Mouse (Mus musculus) midbrain, embryonic 11.5 days (tissue): ENCODE results near the gene Mta1. TPM values are rescaled to one million over a fixed set of nuclear protein-coding genes. Genes with fewer than 3 reads are reported as not detected.
A peak's percentile ranks its signal among the peaks of the same experiment; 100 is the strongest.

ENCODE experiments used
- ATAC-seq: fragments of 200-750 bp; cut with Nextera tagmentation; 2 replicates; pipeline ENCODE4 v1.8.0; 2017; ENCODE audit warnings: moderate TSS enrichment, moderate library complexity; ENCODE audit not compliant: low FRiP score
- DNase-seq: peaks from one replicate; pipeline ENCODE4 v3.0.0; 2015; ENCODE audit warnings: low spot score; ENCODE audit errors: missing footprints
- H3K27ac ChIP-seq: fragments of 300-500 bp; sonication (generic); 2 replicates; pipeline ENCODE4 v1.5.1; 2014; ENCODE audit warnings: low read depth, low read length
- H3K27me3 ChIP-seq: fragments of 300-500 bp; sonication (generic); 2 replicates; pipeline ENCODE4 v1.6.1; 2014; ENCODE audit warnings: mild to moderate bottlenecking, low read length, moderate library complexity, mixed read lengths; ENCODE audit not compliant: control insufficient read depth, insufficient read depth
- H3K36me3 ChIP-seq: fragments of 300-500 bp; sonication (generic); 2 replicates; pipeline ENCODE4 v1.6.1; 2014; ENCODE audit warnings: mild to moderate bottlenecking, low read length, moderate library complexity, mixed read lengths; ENCODE audit not compliant: control insufficient read depth, insufficient read depth
- H3K4me1 ChIP-seq: fragments of 300-500 bp; sonication (generic); 2 replicates; pipeline ENCODE4 v1.6.1; 2014; ENCODE audit warnings: low read length; ENCODE audit not compliant: control insufficient read depth, insufficient read depth
- H3K4me2 ChIP-seq: fragments of 300-500 bp; sonication (generic); 2 replicates; pipeline ENCODE4 v1.6.1; 2014; ENCODE audit warnings: mild to moderate bottlenecking, moderate library complexity
- H3K4me3 ChIP-seq: fragments of 300-500 bp; sonication (generic); 2 replicates; pipeline ENCODE4 v1.5.1; 2014; ENCODE audit warnings: low read depth, low read length
- H3K9ac ChIP-seq: fragments of 300-500 bp; sonication (generic); 2 replicates; pipeline ENCODE4 v1.6.1; 2014; ENCODE audit warnings: low read length
- H3K9me3 ChIP-seq: fragments of 300-500 bp; sonication (generic); 2 replicates; pipeline ENCODE4 v1.6.1; 2016; ENCODE audit warnings: low read length; ENCODE audit not compliant: control insufficient read depth
- WGBS: fragments of 180-500 bp; shearing (Covaris S2); extraction: QIAGEN DNeasy Blood & Tissue Kit; methylation state at CpG from one replicate; pipeline ENCODE4 v1.1.7; 2014; 5-methylcytosine and 5-hydroxymethylcytosine counted together
- polyA plus RNA-seq: library from polyadenylated mRNA; unstranded; fragments of >200 nt; fragmentation: Nextera tagmentation; extraction: Ambion mirVana; gene quantifications from 2 replicates; pipeline ENCODE4 v1.2.1, GENCODE M21; 2014

The Mta1 gene
- 19.2 and 21.4 TPM in 2 replicates for polyA plus RNA-seq

DNA sequence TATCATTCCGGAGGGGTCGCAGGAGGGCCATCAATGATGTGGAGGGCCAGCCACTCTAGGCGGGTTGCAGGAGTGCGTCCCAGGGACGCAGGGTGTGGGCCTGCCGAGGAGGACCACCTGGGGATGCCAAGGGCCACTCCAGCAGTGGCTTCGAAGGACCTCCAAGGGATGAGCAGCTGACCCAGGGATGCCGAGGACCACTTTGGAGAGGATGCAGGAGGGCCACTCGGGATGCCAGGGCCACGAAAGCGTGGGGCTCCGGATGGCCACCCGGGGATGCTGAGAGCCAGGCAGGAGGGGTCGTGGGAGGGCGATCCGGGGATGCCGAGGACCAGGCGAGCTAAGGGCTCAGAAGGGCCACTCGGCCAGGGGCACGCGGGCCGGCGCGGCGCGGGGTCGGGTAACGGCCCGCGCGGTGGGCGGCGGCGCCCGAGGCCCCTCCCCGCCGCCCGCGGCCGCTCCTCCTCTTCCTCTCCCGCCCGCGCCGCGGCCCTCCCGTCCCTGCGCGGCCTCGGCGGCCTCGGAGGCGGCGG is at the start of gene Mta1:
Gene Mta1, plus strand, starts transcription at position 530 of the 533 bp plus-strand sequence.
- H3K36me3 ChIP-seq, result no peaks in the 10 kb centered on the region
- H3K4me3 ChIP-seq, result peak within 1 kb of the TSS; percentile 99
- peaks cover 27% of the 10 kb centered on the region for H3K4me1 ChIP-seq
- ATAC-seq (peak; percentile 77), DNase-seq (peak; percentile 96)
- H3K9me3 ChIP-seq, result no peaks in the 10 kb centered on the region
- H3K9ac ChIP-seq, result peak within 1 kb of the TSS; percentile 100
- H3K4me2 ChIP-seq, result peak within 1 kb of the TSS; percentile 97
- H3K27me3 ChIP-seq, result no peaks in the 10 kb centered on the region
- peak within 1 kb of the TSS; percentile 65 for H3K27ac ChIP-seq
- WGBS, result 3% methylated on average over 21 of the region's 53 CpGs

DNA sequence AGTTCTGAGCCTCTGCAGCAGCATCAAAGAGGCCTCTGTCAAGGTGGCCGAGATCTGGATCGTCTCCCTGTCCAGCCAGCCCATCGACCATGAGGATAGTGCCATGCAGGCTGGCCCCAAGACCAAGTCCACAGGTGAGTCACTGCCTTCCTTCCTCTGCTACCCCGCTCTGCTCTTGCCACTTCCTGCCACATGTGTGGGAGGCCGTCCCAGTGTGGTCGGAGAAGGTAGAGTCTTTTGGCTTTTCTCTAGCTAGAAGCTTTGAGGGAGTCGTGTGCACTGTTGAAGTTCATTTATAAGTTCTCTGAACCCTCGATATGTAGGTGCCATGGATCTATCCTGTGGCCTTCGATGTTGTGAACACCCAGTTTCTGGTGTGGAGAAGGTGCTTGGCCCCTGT is 48.2 kb upstream of the Mta1 start:
- no peak for ATAC-seq
- DNase-seq, result no peak
- H3K4me3 ChIP-seq, result no peak overlapping the region
- no peak overlapping the region for H3K4me2 ChIP-seq
- no peaks in the 10 kb centered on the region for H3K4me1 ChIP-seq
- 92% methylated on average over 9 of the region's 9 CpGs for WGBS
- H3K9me3 ChIP-seq, result no peaks in the 10 kb centered on the region
- no peaks in the 10 kb centered on the region for H3K27me3 ChIP-seq
- H3K36me3 ChIP-seq, result peaks cover 26% of the 10 kb centered on the region
- H3K9ac ChIP-seq, result no peak overlapping the region
- H3K27ac ChIP-seq, result no peak overlapping the region

DNA sequence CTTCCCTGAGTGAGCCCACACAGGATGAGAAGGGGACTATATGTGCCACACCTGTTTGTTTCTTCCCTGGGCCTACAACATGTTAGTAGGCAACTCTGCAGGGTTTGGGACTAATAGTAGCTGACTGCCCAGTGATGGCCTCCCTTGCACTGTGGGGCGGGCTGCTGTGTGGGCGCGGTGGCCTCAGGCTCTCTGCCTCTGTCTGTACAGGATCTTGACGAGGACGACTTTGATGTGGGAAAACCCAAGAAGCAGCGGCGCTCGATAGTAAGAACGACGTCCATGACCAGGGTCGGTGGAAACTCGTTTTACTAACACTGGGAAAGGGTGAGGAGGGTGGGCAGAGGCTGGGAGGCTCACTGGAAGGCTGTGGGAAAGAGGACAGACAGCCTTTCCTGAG is 47.4 kb upstream of the Mta1 start:
- peaks cover 26% of the 10 kb centered on the region for H3K36me3 ChIP-seq
- H3K27me3 ChIP-seq, result no peaks in the 10 kb centered on the region
- H3K4me2 ChIP-seq, result no peak overlapping the region
- no peak for ATAC-seq
- 89% methylated on average over 12 of the region's 12 CpGs for WGBS
- H3K4me1 ChIP-seq, result no peaks in the 10 kb centered on the region
- no peak overlapping the region for H3K9ac ChIP-seq
- DNase-seq, result no peak
- H3K9me3 ChIP-seq, result no peaks in the 10 kb centered on the region
- H3K4me3 ChIP-seq, result no peak overlapping the region
- H3K27ac ChIP-seq, result no peak overlapping the region

DNA sequence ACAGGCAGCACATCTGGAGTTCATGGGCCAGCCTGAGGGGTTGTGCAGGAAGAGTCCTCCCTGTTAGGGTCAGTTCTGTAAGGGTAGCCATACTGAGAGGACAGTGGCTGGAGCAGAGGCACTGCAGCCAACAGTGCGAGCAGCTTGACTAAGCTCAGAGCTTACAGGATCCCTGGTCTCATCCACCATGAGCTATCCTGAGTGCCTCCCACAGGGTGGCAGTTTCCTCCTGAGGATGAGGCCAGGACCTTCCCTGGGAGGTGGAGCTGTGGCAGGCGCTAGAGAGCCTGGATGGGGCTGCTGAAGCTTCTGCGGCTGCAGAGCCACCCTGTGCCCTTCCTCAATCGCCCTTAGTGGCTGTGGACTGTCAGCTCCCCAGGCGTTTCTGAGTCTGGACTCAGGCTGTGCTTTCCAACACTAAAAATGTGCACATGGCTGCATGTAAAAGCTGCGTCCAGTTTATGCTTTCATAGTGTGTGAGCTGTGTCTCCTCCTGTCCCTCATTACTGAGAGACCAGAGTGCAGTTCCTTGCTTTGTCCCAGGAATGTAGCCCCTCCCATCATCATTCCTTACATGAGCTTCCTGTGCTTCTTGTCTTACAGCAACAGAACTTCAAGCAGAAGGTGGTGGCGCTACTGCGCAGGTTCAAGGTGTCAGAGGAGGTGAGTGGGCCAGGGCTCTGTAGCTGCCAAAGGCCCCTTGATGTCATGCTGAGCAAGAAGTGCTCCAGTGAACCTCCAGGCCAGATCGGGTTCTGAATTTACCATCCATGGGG is 46.3 kb upstream of the Mta1 start:
- WGBS, result 66% methylated on average over 9 of the region's 9 CpGs
- H3K4me1 ChIP-seq, result no peaks in the 10 kb centered on the region
- H3K27ac ChIP-seq, result no peak overlapping the region
- no peak overlapping the region for H3K4me3 ChIP-seq
- H3K9ac ChIP-seq, result no peak overlapping the region
- no peaks in the 10 kb centered on the region for H3K9me3 ChIP-seq
- ATAC-seq (no peak), DNase-seq (no peak)
- H3K27me3 ChIP-seq, result no peaks in the 10 kb centered on the region
- H3K36me3 ChIP-seq, result peaks cover 26% of the 10 kb centered on the region
- no peak overlapping the region for H3K4me2 ChIP-seq

DNA sequence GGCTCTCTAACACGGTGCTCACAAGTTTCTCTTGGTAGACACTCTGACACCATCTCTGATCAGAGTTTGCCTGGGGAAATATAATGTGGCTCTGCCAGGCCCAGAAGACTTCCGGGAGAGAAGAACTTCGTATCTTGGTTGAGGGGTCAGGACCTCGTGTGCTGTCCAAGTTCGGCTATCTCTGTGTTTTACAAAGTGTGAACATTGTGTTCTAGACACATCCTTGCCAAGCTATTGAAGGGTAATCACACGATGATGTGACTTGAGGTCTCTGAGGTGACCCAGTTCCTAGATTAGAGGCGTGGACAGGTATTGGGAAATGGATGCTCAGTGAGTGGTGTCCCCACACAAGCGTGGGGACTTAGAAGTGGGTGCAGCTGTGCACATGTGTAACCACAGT is 42.0 kb upstream of the Mta1 start:
- no peak overlapping the region for H3K4me3 ChIP-seq
- ATAC-seq (no peak), DNase-seq (no peak)
- H3K9ac ChIP-seq, result no peak overlapping the region
- no peak overlapping the region for H3K27ac ChIP-seq
- H3K4me1 ChIP-seq, result no peaks in the 10 kb centered on the region
- no peak overlapping the region for H3K4me2 ChIP-seq
- peaks cover 25% of the 10 kb centered on the region for H3K36me3 ChIP-seq
- H3K9me3 ChIP-seq, result no peaks in the 10 kb centered on the region
- 92% methylated on average over 8 of the region's 8 CpGs for WGBS
- H3K27me3 ChIP-seq, result no peaks in the 10 kb centered on the region

DNA sequence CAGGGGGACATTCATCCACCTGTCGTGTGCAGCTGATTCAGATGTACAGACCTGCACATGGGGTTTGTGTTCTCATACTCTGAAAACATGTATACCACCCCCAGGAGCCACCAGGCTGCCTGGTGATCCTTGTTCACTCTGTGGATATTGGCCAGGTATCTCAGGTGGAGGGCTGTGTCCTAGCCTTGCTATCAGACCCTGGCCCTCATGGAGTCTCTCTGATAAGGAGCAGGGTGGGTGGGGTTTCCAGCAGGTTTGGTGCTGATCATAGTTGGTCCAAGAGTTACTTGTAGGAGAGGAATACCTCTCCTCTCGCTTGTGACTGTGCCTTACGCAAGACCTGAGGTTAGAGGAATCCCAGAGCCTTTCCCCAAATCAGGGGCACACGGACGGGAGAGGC is 37.9 kb upstream of the Mta1 start:
- Histone ChIP-seq H3K27me3 (no peaks in the 10 kb centered on the region), H3K4me3 (no peak overlapping the region), H3K9me3 (no peaks in the 10 kb centered on the region), H3K36me3 (peaks cover 19% of the 10 kb centered on the region), H3K27ac (no peak overlapping the region), H3K4me1 (no peaks in the 10 kb centered on the region), H3K9ac (no peak overlapping the region), H3K4me2 (no peak overlapping the region)
- WGBS, result 94% methylated on average over 5 of the region's 5 CpGs
- no peak for DNase-seq
- no peak for ATAC-seq

DNA sequence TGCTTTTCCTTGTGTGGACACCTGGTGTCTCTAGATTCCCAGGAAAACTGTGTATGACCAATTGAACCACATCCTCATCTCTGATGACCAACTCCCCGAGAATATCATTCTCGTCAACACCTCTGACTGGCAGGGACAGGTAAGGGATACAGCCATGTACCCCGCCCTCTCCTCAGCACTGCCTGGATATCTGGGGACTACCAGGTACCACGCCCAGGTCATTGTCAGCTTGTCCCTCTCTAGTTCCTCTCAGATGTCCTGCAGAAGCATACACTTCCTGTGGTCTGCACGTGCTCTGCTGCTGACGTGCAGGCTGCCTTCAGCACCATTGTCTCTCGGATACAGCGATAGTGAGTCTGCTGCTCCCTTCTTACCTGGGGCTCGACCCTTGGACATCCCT is 36.5 kb upstream of the Mta1 start:
- H3K36me3 ChIP-seq, result peaks cover 19% of the 10 kb centered on the region
- 92% methylated on average over 9 of the region's 9 CpGs for WGBS
- 0 out of 2 replicates have a peak, but pooled peaks have one; percentile 15 for ATAC-seq

DNA sequence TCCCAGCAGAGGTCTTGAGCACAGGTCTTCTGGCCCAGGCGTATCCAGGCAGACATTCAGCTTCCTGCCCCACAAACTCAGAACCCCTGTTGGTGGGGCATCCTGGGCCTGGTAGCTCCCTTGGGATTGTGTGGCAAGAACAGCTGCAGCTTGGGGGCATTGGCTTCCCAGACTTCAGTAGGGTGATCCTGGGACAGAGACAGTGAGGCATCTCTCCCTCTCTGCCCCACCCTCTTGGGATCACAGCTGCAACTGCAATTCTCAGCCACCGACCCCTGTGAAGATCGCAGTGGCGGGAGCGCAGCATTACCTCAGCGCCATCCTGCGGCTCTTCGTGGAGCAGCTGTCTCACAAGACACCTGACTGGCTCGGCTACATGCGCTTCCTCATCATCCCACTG is 35.9 kb upstream of the Mta1 start:
- Histone ChIP-seq H3K36me3 (peaks cover 19% of the 10 kb centered on the region), H3K9me3 (no peaks in the 10 kb centered on the region)

More for the DNA sequence above, 36.5 kb upstream of the Mta1 start:
- DNase-seq, result no peak
- no peak overlapping the region for H3K4me3 ChIP-seq
- H3K27ac ChIP-seq, result no peak overlapping the region
- H3K4me1 ChIP-seq, result no peaks in the 10 kb centered on the region
- H3K9ac ChIP-seq, result no peak overlapping the region
- H3K4me2 ChIP-seq, result no peak overlapping the region
- no peaks in the 10 kb centered on the region for H3K27me3 ChIP-seq
- no peaks in the 10 kb centered on the region for H3K9me3 ChIP-seq

DNA sequence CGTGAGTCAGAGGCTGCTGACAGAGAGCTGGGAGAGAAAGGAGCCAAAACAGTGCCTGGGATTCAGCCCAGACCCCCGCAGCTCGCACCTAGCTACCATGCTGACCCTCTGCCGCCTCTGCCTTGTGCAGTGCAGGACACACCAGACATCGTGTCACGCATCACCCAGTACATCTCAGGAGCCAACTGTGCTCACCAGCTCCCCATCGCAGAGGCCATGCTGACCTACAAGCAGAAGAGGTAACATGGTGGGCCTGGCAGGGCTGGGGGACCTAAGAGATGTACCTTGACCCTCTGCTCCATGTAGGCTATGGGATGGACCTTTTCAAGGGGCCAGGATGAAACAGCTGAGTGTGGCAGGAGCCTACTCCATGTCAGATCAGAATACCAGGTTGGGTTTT is 34.4 kb upstream of the Mta1 start:
- WGBS, result 87% methylated on average over 7 of the region's 7 CpGs
- H3K9ac ChIP-seq, result no peak overlapping the region
- no peaks in the 10 kb centered on the region for H3K27me3 ChIP-seq
- no peak overlapping the region for H3K4me3 ChIP-seq
- no peak overlapping the region for H3K4me2 ChIP-seq
- no peak overlapping the region for H3K27ac ChIP-seq
- ATAC-seq (no peak), DNase-seq (no peak)
- H3K36me3 ChIP-seq, result peaks cover 11% of the 10 kb centered on the region
- H3K4me1 ChIP-seq, result no peaks in the 10 kb centered on the region
- H3K9me3 ChIP-seq, result no peaks in the 10 kb centered on the region

More for the DNA sequence above, 35.9 kb upstream of the Mta1 start:
- no peaks in the 10 kb centered on the region for H3K4me1 ChIP-seq
- H3K9ac ChIP-seq, result no peak overlapping the region
- H3K4me3 ChIP-seq, result no peak overlapping the region
- WGBS, result 89% methylated on average over 10 of the region's 10 CpGs
- ATAC-seq (no peak), DNase-seq (no peak)
- no peak overlapping the region for H3K27ac ChIP-seq
- H3K27me3 ChIP-seq, result no peaks in the 10 kb centered on the region
- no peak overlapping the region for H3K4me2 ChIP-seq
